Mouse (Mus musculus) olfactory bulb, adult 2 months (tissue): ENCODE results near the gene F11. TPM values are rescaled to one million over a fixed set of nuclear protein-coding genes. Genes with fewer than 3 reads are reported as not detected.

Experiments
- H3K27ac ChIP-seq: fragments of 200-500 bp; 2 replicates; pipeline ENCODE4 v1.5.1; 2012; ENCODE audit warnings: low read depth, low read length; ENCODE audit not compliant: insufficient read depth
- H3K4me1 ChIP-seq: fragments of 200-500 bp; 2 replicates; pipeline ENCODE4 v1.6.1; 2012; ENCODE audit warnings: low read length; ENCODE audit not compliant: control insufficient read depth, insufficient read depth
- H3K4me3 ChIP-seq: fragments of 200-500 bp; 2 replicates; pipeline ENCODE4 v1.5.1; 2012; ENCODE audit warnings: mild to moderate bottlenecking, low read depth, low read length, moderate library complexity; ENCODE audit not compliant: insufficient read depth
- CTCF ChIP-seq: fragments of 200-500 bp; IDR thresholded peaks from 2 replicates; pipeline ENCODE4 v1.5.1; 2012; ENCODE audit warnings: low read depth, mild to moderate bottlenecking, low read length, moderate library complexity; ENCODE audit not compliant: insufficient read depth
- POLR2A ChIP-seq: fragments of 200-500 bp; IDR thresholded peaks from 2 replicates; pipeline ENCODE4 v1.6.1; 2012; ENCODE audit warnings: mild to moderate bottlenecking, low read depth, low read length, moderate library complexity; ENCODE audit not compliant: insufficient read depth
- WGBS: fragments of 180-500 bp; shearing (Covaris S2); methylation state at CpG from one replicate; pipeline ENCODE4 v1.1.7; 2018; 5-methylcytosine and 5-hydroxymethylcytosine counted together
- polyA plus RNA-seq: library from polyadenylated mRNA; stranded (reverse); fragments of >200 nt; gene quantifications from 2 replicates; pipeline ENCODE4 v1.2.4, GENCODE M21; 2012; ENCODE audit warnings: low replicate concordance; ENCODE audit not compliant: missing spikeins, insufficient read depth, insufficient read length

Gene F11
- polyA plus RNA-seq, 1 experiment, result not detected

DNA sequence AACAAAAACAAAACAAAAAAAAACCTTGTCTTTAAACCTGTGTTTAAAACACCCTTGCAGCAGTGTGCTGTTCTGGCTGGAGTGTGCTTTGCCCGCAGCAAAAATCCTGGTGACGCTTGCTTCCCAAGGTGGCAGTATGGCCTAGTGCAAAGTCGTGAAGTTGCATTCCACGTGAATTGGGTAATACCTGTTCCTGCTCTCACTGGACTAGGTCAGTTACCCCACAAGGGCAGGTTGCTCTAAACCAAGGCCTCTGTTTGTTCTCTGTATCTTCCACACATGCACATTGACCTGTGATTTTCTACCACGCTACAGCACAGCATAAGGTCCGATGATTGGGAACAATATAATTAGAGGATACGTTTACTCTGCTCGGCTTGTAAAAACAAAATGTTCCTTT, 19.8 kb upstream of the F11 start:
- WGBS, result 78% methylated on average over 8 of the region's 8 CpGs

DNA sequence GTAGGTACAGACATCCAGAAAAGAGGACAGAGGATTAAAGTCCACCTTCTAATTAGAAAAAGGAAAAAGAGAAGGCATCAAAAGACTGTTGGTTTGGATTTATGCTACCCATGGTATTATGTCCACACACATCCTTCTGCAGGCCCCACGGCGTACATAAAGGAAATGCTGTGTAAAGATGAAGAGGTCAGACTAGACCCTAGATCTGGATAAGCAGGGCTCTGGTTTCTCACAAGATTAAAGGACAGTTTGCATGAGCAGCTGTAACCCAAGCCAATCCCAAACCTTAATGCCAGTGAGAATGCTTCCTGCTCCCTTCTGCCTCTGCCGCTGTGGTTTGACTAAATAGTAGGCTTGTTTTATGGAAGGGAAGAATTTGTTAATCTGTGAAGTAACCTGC, 15.6 kb upstream of the F11 start:
- WGBS, result 81% methylated on average over 3 of the region's 3 CpGs
- TF ChIP-seq POLR2A (no peak), CTCF (no peak)
- Histone ChIP-seq H3K27ac (no peak overlapping the region), H3K4me1 (no peaks in the 10 kb centered on the region), H3K4me3 (no peak overlapping the region)

More for the DNA sequence above, 19.8 kb upstream of the F11 start:
- TF ChIP-seq CTCF (no peak), POLR2A (no peak)
- no peak overlapping the region for H3K27ac ChIP-seq
- no peaks in the 10 kb centered on the region for H3K4me1 ChIP-seq
- H3K4me3 ChIP-seq, result no peak overlapping the region

DNA sequence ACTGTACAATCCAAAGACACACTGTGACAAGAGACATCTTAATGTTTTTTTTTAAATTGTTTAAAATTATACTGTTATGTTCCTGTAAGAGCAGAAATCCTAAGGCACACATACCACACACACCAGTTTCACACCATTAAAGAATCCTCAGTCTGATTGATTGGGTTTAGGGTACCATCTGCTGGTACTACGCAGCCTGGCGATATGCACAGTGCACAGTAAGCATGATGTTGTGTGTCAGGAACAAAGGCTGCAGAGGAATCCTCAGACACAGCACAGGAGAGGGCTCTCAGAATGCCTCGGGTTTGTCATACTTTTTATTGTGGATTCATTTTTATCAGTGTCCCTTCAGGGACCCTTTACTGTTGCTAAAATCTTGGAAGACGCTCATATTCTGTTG, 12.5 kb upstream of the F11 start:
- H3K27ac ChIP-seq, result no peak overlapping the region
- TF ChIP-seq CTCF, result no peak
- TF ChIP-seq POLR2A, result no peak
- H3K4me1 ChIP-seq, result no peaks in the 10 kb centered on the region
- H3K4me3 ChIP-seq, result no peak overlapping the region
- 91% methylated on average over 4 of the region's 4 CpGs for WGBS

DNA sequence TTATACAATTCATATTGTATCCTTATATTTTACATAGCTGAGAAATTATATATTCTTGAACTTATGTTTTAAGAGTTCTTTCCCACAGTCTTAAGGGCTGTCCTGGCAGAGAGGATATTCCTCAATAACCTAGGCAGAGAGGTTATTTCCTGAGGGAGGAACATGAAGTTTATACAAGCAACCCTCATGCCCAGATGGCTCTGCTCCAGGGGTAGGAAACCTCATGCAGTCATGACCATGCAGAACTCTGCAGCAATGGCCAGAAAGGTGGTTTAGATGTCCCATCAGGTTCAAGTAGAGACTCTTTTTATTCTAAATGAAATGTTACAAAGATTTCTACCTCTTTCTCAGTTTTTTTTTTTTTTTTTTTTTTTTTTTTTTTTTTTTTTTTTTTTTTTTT, 7.2 kb upstream of the F11 start:
- H3K27ac ChIP-seq, result no peak overlapping the region
- no peak overlapping the region for H3K4me3 ChIP-seq
- no peak for TF ChIP-seq CTCF
- TF ChIP-seq POLR2A, result no peak
- no peaks in the 10 kb centered on the region for H3K4me1 ChIP-seq

DNA sequence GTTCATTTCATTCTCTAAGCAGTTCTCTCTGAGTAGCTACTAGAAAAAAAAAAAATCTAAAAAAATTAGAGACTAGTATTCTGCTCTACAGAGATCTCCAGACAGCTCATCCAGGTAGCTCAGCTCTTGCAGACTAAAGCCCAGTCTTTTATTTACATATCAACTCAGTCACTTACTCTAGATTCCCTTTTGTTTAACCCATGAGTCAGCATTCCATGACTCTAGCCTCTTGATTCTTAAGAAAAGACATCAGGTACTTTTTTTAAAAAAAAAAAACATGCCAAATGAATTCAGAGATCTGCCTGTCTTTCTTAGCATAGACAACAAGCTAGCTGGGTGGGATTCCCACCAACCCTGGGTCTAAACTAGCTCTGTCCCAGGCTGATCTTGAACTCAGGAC, 6.7 kb upstream of the F11 start:
- no peak overlapping the region for H3K27ac ChIP-seq
- TF ChIP-seq POLR2A (no peak), CTCF (no peak)
- no peaks in the 10 kb centered on the region for H3K4me1 ChIP-seq
- H3K4me3 ChIP-seq, result no peak overlapping the region

DNA sequence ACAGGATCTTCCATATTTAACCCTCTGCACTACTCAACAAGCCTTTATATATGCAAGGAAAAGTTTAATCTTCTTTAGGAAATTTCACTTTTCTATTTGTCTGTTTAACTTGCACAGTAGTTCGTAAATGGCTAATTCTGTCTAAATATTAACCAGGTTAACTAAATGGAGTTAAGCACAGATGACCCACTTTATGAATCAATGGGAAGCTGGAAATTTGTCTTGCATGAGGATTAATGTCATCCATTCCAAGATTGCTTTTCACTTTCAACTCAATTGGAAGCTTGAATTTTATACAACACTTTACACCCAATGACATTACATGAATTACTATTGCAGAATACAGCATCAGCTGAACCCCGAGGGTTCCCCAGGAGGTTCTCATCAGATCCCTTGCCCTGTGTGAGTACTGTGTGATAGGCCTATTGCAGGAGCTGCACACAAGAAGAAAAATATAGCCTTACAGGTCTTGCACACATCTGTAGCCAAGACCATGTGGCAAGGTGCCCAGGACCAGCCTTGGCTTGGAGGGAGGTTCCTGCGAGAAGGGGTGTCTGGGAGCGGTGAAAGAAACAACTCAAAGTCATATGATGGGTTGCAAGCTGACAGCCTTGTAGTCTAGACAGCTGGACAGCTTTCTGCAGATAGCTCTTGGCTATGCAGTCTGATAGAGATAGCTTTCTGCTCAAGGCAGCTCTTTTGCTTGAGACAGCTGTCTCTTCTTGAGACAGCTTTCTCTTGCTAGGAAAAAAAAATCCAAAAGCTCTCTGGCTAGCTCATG, 6.0 kb upstream of the F11 start:
- 69% methylated on average over 4 of the region's 4 CpGs for WGBS
- no peak overlapping the region for H3K27ac ChIP-seq
- H3K4me3 ChIP-seq, result no peak overlapping the region
- TF ChIP-seq POLR2A (no peak), CTCF (no peak)
- no peaks in the 10 kb centered on the region for H3K4me1 ChIP-seq

DNA sequence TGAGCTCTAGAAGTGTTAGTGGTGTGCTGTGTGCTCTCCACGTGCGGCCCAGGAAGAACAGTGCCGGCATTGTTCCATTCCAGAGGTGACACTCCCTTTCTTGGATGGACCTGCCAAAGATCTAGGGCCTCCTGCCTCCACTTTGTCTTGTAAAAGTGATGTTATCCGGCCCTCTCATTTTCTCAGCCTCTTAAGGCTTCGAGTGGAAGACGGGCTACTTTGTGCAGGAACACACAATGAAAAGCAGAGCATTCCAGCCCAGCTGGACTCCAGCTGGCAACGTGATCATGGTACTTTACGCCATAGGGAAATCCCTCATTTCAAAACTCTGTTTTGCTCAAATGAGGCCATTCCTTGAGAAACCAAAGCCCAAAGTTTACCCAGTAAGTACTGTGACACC, 5.2 kb upstream of the F11 start:
- H3K27ac ChIP-seq, result no peak overlapping the region
- WGBS, result 46% methylated on average over 8 of the region's 8 CpGs
- H3K4me1 ChIP-seq, result no peaks in the 10 kb centered on the region
- H3K4me3 ChIP-seq, result no peak overlapping the region
- TF ChIP-seq CTCF (no peak), POLR2A (no peak)

DNA sequence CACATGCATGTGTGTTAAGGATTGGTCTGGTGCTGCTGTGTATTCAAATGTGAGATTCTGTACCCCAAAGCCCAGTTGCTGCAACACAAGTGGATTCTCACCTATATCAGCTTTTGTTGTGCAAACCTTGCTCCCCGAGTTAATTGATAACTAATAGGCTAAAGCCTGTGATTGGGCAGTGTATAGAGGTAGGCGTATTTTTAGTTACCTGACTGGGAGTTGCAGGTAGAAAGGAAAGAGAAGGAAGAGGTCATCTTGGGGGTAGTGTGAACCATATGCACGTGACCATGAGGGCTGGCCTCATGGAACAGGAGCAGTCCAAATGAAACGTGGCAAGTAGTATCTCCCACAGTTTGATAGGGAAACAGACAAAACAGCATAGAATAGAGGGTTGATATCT, 3.1 kb upstream of the F11 start:
- no peak for TF ChIP-seq POLR2A
- no peak for TF ChIP-seq CTCF
- Histone ChIP-seq H3K4me3 (no peak overlapping the region), H3K27ac (no peak overlapping the region), H3K4me1 (no peaks in the 10 kb centered on the region)
- WGBS, result 85% methylated on average over 4 of the region's 4 CpGs

DNA sequence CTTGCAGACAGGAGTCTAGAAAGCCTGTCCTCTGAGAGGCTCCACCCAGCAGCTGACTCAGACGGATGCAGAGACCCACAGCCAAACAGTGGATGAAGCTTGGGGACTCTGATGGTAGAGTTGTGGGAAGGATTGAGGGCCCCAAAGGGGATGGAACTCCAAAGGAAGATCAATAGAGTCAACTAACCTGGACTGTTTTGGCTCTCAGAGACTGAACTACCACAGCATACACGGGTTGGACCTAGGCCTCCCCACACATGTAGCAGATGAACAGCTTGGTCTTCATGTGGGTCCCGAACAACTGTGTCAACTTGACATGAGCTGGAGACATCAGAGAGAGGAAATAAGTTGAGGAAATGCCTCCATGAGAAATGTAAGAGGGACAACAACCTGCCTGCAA, 1.0 kb upstream of the F11 start:
- no peaks in the 10 kb centered on the region for H3K4me1 ChIP-seq
- H3K27ac ChIP-seq, result no peak overlapping the region
- 91% methylated on average over 3 of the region's 3 CpGs for WGBS

More for the DNA sequence above, 1.0 kb upstream of the F11 start:
- TF ChIP-seq CTCF (no peak), POLR2A (no peak)
- H3K4me3 ChIP-seq, result no peak overlapping the region
